Mouse (Mus musculus): ENCODE data around the gene Gm2035. TPM values are rescaled to one million over a fixed set of nuclear protein-coding genes. Genes with fewer than 3 reads are reported as not detected.
"Not testable (repeated sequence)": the region's sequence is repeated elsewhere in the genome, so short reads cannot be mapped to it uniquely, and the experiment has no call there.

Gm2035 gene
- not detected for total RNA-seq (2021)
- long read RNA-seq, experiment 1 = 0 reads
- long read RNA-seq, experiment 2 = 0 reads

DNA sequence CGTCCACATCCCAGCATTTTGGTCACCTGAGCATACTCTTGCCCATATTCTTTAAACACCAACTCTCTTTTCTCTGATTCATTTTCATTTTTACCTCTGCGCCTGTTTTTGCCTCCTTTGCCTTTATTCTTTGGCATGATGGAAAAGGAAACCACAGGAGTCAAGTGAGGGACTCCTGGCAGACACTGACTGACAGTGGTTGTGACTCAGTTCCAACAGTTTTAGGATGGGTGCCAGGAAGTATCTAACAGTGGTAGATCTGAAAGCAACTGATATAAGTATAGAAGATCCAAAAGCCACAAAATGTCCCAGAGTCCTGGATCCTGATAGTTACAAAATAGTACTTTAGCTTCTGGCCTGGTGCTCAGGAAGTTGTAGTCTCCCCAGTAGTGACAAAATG is at the start of gene Gm2035:
Gene Gm2035, minus strand, starts transcription at position 137 of the 400 bp plus-strand sequence.
- intact Hi-C loops (cut with DNase I); DNase-seq: not testable (repeated sequence)

GRCm38 (mm10) chr12:87953780-87954179 is 34.1 kb upstream of the Gm2035 start, which contains the start of gene Gm2042:
Gene Gm2042 (plus strand): TSS chr12:87954080.
- intact Hi-C loops (cut with DNase I) = not testable (repeated sequence)

GRCm38 (mm10) chr12:87895070-87895469 is 24.6 kb downstream of the Gm2035 start, which contains the start of gene Gm2022:
Gene Gm2022 (plus strand): TSS chr12:87895370.
- intact Hi-C loops (cut with DNase I) = loop anchor here (10.0 kb wide), 1 partner anchor 360 kb away; the partner anchor contains the start of gene Gm8332
- DNase-seq = not testable (repeated sequence)

More at GRCm38 (mm10) chr12:87953780-87954179, 34.1 kb upstream of the Gm2035 start, which contains the start of gene Gm2042:
- not testable (repeated sequence) for DNase-seq

GRCm38 (mm10) chr12:87873772-87874171 is 45.9 kb downstream of the Gm2035 start, which contains the start of gene Gm2016:
Gene Gm2016 (plus strand): TSS chr12:87874072.
- DNase-seq; intact Hi-C loops (cut with DNase I): not testable (repeated sequence)

Other genes starting within 250 kb of the Gm2035 start
- not detected for gene Gm21319, start 144.1 kb downstream of the Gm2035 start, total RNA-seq (2021)
- not detected for gene Gm21936, start 124.3 kb downstream of the Gm2035 start, total RNA-seq (2021)
- not detected for gene BB287469, start 103.3 kb downstream of the Gm2035 start, total RNA-seq (2021)
- gene Gm2001, start 77.5 kb downstream of the Gm2035 start, total RNA-seq (2021) = not detected
- gene Gm2016, start 45.8 kb downstream of the Gm2035 start, total RNA-seq (2021) = not detected
- gene Gm2022, start 24.5 kb downstream of the Gm2035 start, total RNA-seq (2021) = not detected
- gene Gm2042, start 34.2 kb upstream of the Gm2035 start, total RNA-seq (2021) = not detected
- gene Gm2075, start 92.0 kb upstream of the Gm2035 start, total RNA-seq (2021) = not detected
- gene Gm6803, start 98.9 kb upstream of the Gm2035 start, total RNA-seq (2021) = not detected
- gene Gm2056, start 107.1 kb upstream of the Gm2035 start, total RNA-seq (2021) = not detected
- gene Gm16368, start 163.8 kb upstream of the Gm2035 start, total RNA-seq (2021) = not detected

Data from heart, postnatal 14 days (tissue).